Mouse (Mus musculus): ENCODE results near the gene Tmpo.
A peak's percentile ranks its signal among the peaks of the same experiment; 100 is the strongest.

Tmpo gene

GRCm38 (mm10) chr10:91183316-91183715 lies 2.2 kb upstream of the Tmpo start:
- peak; percentile 85 for DNase-seq

GRCm38 (mm10) chr10:91182291-91182990 lies 1.3 kb upstream of the Tmpo start:
- no peak for DNase-seq

- DNase-seq, result peak; percentile 98
These were observed 560 bp upstream of the Tmpo start for GRCm38 (mm10) chr10:91181461-91182288.

GRCm38 (mm10) chr10:91180301-91180700 lies 814 bp downstream of the Tmpo start:
- no peak for DNase-seq

- DNase-seq, result no peak
These were observed 1.3 kb downstream of the Tmpo start for GRCm38 (mm10) chr10:91179834-91180233.

- no peak for DNase-seq
These were observed 3.9 kb downstream of the Tmpo start for GRCm38 (mm10) chr10:91177201-91177600.

GRCm38 (mm10) chr10:91172329-91173100 lies 8.6 kb downstream of the Tmpo start:
- DNase-seq, result no peak

GRCm38 (mm10) chr10:91171455-91172328 lies 9.4 kb downstream of the Tmpo start:
- peak; percentile 93 for DNase-seq

GRCm38 (mm10) chr10:91171041-91171440 lies 10.1 kb downstream of the Tmpo start:
- no peak for DNase-seq

GRCm38 (mm10) chr10:91170143-91170941 lies 10.8 kb downstream of the Tmpo start:
- peak; percentile 76 for DNase-seq

- no peak for DNase-seq
These were observed 11.6 kb downstream of the Tmpo start for GRCm38 (mm10) chr10:91169414-91170065.

GRCm38 (mm10) chr10:91167352-91167751 lies 13.8 kb downstream of the Tmpo start:
- DNase-seq, result no peak

GRCm38 (mm10) chr10:91166890-91167289 lies 14.2 kb downstream of the Tmpo start:
- peak; percentile 41 for DNase-seq

- no peak for DNase-seq
These were observed 15.3 kb downstream of the Tmpo start for GRCm38 (mm10) chr10:91165850-91166249.

GRCm38 (mm10) chr10:91164491-91164890 lies 16.6 kb downstream of the Tmpo start:
- no peak for DNase-seq

- no peak for DNase-seq
These were observed 18.5 kb downstream of the Tmpo start for GRCm38 (mm10) chr10:91162511-91163163.

- no peak for DNase-seq
These were observed 19.0 kb downstream of the Tmpo start for GRCm38 (mm10) chr10:91162077-91162476.

GRCm38 (mm10) chr10:91161006-91161405 lies 20.1 kb downstream of the Tmpo start:
- no peak for DNase-seq

- no peak for DNase-seq
These were observed 22.7 kb downstream of the Tmpo start for GRCm38 (mm10) chr10:91158442-91158841.

GRCm38 (mm10) chr10:91156338-91156737 lies 24.8 kb downstream of the Tmpo start:
- DNase-seq, result no peak

Measured in kidney, adult 11 months (tissue).